Mouse (Mus musculus) stomach, embryonic 16.5 days (tissue): ENCODE results near the gene 4930556J24Rik. TPM values are rescaled to one million over a fixed set of nuclear protein-coding genes. Genes with fewer than 3 reads are reported as not detected.
"Not testable (repeated sequence)": the region's sequence is repeated elsewhere in the genome, so short reads cannot be mapped to it uniquely, and the experiment has no call there.

Experiments used
- ATAC-seq: fragments of 200-750 bp; cut with Nextera tagmentation; 2 replicates; pipeline ENCODE4 v1.8.0; 2017; ENCODE audit warnings: moderate number of reproducible peaks, moderate TSS enrichment; ENCODE audit not compliant: insufficient read depth, low FRiP score
- H3K27ac ChIP-seq: fragments of 300-500 bp; sonication (generic); 2 replicates; pipeline ENCODE4 v1.5.1; 2014; ENCODE audit warnings: low read length
- H3K27me3 ChIP-seq: fragments of 300-500 bp; sonication (generic); 2 replicates; pipeline ENCODE4 v1.6.1; 2014; ENCODE audit warnings: low read length, control low read depth, mixed read lengths; ENCODE audit not compliant: control insufficient read depth, insufficient read depth
- H3K36me3 ChIP-seq: fragments of 300-500 bp; sonication (generic); 2 replicates; pipeline ENCODE4 v1.6.1; 2014; ENCODE audit warnings: low read length; ENCODE audit not compliant: control insufficient read depth, insufficient read depth
- H3K4me1 ChIP-seq: fragments of 300-500 bp; sonication (generic); 2 replicates; pipeline ENCODE4 v1.6.1; 2014; ENCODE audit warnings: low read length, control low read depth, mixed read lengths; ENCODE audit not compliant: control insufficient read depth, insufficient read depth
- H3K4me2 ChIP-seq: fragments of 300-500 bp; sonication (generic); 2 replicates; pipeline ENCODE4 v1.6.1; 2014; ENCODE audit warnings: low read depth, low read length, mixed read lengths
- H3K4me3 ChIP-seq: fragments of 300-500 bp; sonication (generic); replicated peaks from 2 replicates; pipeline ENCODE4 v1.5.1; 2014; ENCODE audit warnings: mild to moderate bottlenecking, low read length
- H3K9ac ChIP-seq: fragments of 300-500 bp; sonication (generic); 2 replicates; pipeline ENCODE4 v1.6.1; 2014; ENCODE audit warnings: low read length
- H3K9me3 ChIP-seq: fragments of 300-500 bp; sonication (generic); replicated peaks from 2 replicates; pipeline ENCODE4 v1.6.1; 2016; ENCODE audit warnings: low read length, control low read depth; ENCODE audit not compliant: control insufficient read depth
- WGBS: fragments of 180-500 bp; shearing (Covaris S2); extraction: QIAGEN DNeasy Blood & Tissue Kit; methylation state at CpG from one replicate; pipeline ENCODE4 v1.1.7; 2014; 5-methylcytosine and 5-hydroxymethylcytosine counted together
- polyA plus RNA-seq: library from polyadenylated mRNA; unstranded; fragments of >200 nt; fragmentation: Nextera tagmentation; extraction: Ambion mirVana; gene quantifications from 2 replicates; pipeline ENCODE4 v1.2.1, GENCODE M21; 2015

The 4930556J24Rik gene
- polyA plus RNA-seq, 1 experiment from 2014 or later = 0.12 TPM

DNA sequence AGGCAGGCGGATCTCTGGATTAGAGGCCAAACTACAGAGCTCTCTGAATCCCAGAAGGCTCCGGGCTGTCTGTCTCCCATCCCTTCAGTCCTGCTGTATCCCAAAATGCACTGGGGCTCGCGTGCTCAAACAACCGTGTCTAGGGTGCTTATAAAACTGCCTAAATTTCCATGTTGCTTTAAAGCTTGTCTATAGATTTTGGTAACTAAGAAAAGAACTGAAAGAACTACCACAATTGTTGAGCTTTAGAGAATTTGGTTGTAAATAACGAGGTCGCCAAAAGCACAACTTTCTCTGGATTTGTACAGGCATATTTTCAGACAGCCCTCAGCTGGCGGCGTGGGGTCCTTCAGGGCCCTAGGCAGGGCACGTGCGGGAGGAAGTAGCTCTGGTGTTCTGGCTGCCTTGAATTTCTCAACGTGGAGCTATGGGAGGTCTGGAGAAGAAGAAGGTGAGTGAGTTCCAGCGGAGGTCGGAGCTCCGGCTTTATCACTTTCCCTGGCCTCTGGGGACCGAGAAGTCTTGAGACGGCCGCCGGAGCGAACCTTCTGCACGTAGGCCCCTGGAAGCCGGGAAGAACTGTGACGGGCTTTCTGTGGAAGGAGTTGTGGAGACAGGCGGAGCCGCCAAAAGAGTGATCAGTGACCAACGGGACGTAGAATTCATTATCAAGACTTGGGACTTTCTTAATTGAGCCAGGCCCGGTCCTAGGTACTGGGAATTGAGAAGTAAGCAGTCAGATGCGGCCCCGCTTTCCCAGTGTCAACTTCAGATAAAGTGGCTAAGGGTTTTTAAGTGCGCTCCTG, 12.8 kb downstream of the 4930556J24Rik start, which contains the start of gene Pes1:
TSS of gene Pes1 (plus strand) at position 366 of the 806 bp plus-strand sequence.
- Histone ChIP-seq H3K4me3 (peak within 1 kb of the TSS; percentile 85), H3K27me3 (no peaks in the 10 kb centered on the region), H3K9me3 (no peaks in the 10 kb centered on the region), H3K4me1 (peaks cover 10% of the 10 kb centered on the region), H3K27ac (peak within 1 kb of the TSS; percentile 55), H3K9ac (peak within 1 kb of the TSS; percentile 89), H3K4me2 (peak within 1 kb of the TSS; percentile 70), H3K36me3 (no peaks in the 10 kb centered on the region)
- ATAC-seq = peak; percentile 92
- WGBS = under 1% methylated on average over 31 of the region's 31 CpGs

DNA sequence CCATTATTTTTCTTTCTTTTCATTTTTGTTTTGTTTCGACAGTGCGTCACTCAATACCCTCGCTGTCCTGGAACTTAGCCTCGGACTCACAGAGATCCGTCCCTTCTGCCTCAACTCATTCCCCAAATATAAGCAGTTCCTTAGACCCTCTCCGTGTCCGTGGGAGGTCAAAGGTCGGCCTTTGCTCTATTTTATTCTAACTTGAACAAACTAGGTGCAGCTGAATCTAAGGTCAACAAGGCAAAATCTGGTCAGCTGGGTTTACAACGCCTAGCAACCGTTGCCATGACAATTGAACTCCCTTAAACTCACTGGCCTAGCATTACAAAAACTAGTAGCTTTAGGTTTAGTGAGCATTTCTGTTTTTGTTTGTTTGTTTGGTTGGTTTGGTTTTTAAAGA, 13.4 kb downstream of the 4930556J24Rik start:
- 78% methylated on average over 10 of the region's 10 CpGs for WGBS
- Histone ChIP-seq H3K4me1 (peaks cover 10% of the 10 kb centered on the region), H3K4me3 (peak overlapping the region; percentile 85), H3K9ac (peak overlapping the region; percentile 89), H3K27ac (peak overlapping the region; percentile 55; the same call in 1 of the 2 replicates), H3K4me2 (peak overlapping the region; percentile 70), H3K9me3 (no peaks in the 10 kb centered on the region), H3K27me3 (no peaks in the 10 kb centered on the region), H3K36me3 (no peaks in the 10 kb centered on the region)
- ATAC-seq = peak; percentile 14; the same call in 1 of the 2 replicates

DNA sequence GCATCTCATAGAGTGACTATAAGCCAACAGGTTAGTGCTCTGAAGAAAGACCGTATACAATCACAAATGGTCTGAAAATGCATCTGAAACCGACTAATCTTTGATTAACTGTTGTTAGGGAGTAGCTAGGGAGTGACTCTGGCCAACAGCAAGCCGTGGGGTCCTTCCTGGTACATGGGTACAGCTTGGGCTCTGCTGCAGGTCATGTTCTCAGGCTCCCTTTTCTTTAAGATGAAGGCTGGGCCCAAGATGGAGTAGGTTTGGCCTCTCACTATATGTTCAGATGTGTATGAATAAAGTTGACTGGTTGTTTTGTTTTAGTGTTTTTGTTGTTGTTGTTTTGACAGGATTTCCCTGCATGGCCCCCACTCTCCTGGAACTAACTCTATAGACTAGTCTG, 14.8 kb downstream of the 4930556J24Rik start:
- Histone ChIP-seq H3K4me2 (no peak overlapping the region), H3K27me3 (no peaks in the 10 kb centered on the region), H3K36me3 (no peaks in the 10 kb centered on the region), H3K4me1 (peaks cover 10% of the 10 kb centered on the region), H3K9me3 (no peaks in the 10 kb centered on the region), H3K4me3 (no peak overlapping the region), H3K9ac (no peak overlapping the region), H3K27ac (no peak overlapping the region)
- 76% methylated on average over 3 of the region's 3 CpGs for WGBS
- no peak for ATAC-seq

DNA sequence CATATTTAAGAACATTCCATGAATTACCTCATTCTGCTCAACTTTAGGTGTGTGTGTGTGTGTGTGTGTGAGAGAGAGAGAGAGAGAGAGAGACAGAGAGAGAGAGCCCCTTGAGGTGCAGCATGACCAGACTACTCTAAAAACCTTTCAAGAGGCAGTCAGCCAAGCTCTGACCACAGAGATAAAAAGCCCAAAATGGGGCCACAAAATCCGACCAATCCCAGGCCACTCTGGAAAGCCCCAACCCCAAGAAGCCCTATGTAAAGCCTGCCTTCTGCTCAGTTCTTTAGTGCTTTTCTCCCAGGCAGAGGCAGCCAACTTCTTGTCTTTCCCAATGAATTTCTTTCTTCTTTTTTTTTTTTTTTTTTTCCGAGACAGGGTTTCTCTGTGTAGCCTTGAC, 15.7 kb downstream of the 4930556J24Rik start:
- Histone ChIP-seq H3K4me3 (no peak overlapping the region), H3K27me3 (no peaks in the 10 kb centered on the region), H3K9ac (no peak overlapping the region), H3K4me1 (peaks cover 10% of the 10 kb centered on the region), H3K27ac (no peak overlapping the region), H3K36me3 (no peaks in the 10 kb centered on the region), H3K4me2 (no peak overlapping the region), H3K9me3 (no peaks in the 10 kb centered on the region)
- no peak for ATAC-seq
- 44% methylated on average over 1 of the region's 2 CpGs for WGBS

DNA sequence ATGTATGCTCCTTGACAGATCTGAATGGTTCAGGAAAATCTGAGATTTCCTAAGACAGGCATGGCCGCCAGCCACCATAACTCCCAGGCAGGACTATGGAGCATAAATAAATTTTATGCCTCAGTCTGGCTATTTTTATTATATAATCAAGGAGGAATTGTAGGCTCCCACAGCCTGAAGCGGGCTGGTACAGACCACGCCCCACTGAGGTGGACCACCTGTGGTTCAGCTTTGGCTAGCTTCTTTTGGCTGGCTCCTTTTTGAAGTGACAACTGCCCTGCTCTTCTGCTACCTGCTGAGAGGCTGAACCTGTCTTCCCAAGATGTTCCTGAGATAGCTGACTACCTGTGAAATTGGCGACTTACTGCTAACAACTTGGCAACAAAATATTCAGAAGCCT, 21.2 kb downstream of the 4930556J24Rik start:
- not testable (repeated sequence) for H3K4me2 ChIP-seq, H3K9me3 ChIP-seq, H3K4me1 ChIP-seq, ATAC-seq, H3K9ac ChIP-seq, H3K36me3 ChIP-seq, H3K27ac ChIP-seq, H3K4me3 ChIP-seq, H3K27me3 ChIP-seq
- WGBS = 80% methylated on average over 4 of the region's 4 CpGs

DNA sequence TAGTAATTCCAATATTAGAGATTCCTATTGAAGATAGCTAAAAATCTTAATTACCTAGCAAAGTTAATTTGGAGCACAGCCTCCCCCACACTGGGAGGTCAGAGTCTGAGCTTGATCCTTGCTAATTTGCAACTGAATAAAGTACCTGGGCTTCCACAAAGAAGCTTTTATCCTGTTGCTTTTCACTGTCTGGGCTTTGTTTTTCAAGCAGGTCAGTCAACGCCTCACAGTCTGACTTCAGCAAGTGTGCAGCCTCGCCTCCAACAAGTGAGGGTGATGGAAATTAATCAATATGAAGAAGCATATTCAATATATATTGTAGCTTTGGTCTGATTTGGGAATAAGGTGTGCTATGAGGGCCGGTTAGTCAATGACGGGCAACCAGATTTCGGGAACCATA, 21.7 kb downstream of the 4930556J24Rik start:
- H3K9ac ChIP-seq, H3K27ac ChIP-seq, H3K4me1 ChIP-seq, H3K4me2 ChIP-seq, H3K27me3 ChIP-seq, H3K4me3 ChIP-seq, H3K36me3 ChIP-seq, ATAC-seq, H3K9me3 ChIP-seq: not testable (repeated sequence)
- WGBS = 81% methylated on average over 5 of the region's 5 CpGs

DNA sequence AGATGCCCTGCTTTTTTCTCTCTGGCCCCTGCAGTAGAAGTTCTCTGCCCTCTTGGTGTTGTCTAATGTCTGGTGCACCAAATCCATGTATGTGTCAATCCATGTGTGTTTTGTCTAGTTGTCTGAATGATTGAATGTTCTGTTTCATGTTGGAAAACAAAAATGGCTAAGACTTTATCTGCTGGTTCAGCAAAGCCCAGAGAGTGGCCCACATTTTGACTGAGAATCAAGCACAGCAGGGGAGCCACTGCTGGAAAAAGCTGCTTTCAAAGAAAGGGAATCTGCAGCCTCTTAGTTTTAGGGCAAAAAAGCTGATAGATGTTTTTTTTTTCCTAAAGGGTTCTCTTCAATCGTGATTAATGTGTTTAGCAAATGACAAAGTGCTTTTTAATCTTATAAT, 30.2 kb downstream of the 4930556J24Rik start:
- Histone ChIP-seq H3K4me3 (no peak overlapping the region), H3K27ac (no peak overlapping the region), H3K9me3 (no peaks in the 10 kb centered on the region), H3K36me3 (no peaks in the 10 kb centered on the region), H3K4me2 (no peak overlapping the region), H3K27me3 (no peaks in the 10 kb centered on the region), H3K4me1 (no peaks in the 10 kb centered on the region), H3K9ac (no peak overlapping the region)
- WGBS = 21% methylated on average over 1 of the region's 1 CpGs
- ATAC-seq = no peak

DNA sequence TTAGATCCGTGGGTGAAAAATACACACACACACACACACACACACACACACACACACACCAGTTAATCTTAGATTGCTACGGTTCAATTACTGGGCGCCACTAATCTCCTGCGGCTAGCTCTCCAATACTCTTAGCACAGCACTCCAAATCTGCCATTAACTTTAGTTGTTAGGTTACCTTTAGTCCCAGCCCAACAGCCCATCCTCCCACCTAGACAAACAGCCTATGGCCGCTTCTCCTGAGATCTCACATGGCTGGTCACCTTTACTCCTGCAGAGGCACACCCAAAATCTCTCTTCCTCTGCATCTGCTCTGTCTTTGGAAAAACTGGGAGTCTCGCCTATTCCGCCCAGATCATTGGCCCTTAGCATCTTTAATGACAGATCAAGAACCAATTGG, 35.2 kb downstream of the 4930556J24Rik start:
- no peak for ATAC-seq

DNA sequence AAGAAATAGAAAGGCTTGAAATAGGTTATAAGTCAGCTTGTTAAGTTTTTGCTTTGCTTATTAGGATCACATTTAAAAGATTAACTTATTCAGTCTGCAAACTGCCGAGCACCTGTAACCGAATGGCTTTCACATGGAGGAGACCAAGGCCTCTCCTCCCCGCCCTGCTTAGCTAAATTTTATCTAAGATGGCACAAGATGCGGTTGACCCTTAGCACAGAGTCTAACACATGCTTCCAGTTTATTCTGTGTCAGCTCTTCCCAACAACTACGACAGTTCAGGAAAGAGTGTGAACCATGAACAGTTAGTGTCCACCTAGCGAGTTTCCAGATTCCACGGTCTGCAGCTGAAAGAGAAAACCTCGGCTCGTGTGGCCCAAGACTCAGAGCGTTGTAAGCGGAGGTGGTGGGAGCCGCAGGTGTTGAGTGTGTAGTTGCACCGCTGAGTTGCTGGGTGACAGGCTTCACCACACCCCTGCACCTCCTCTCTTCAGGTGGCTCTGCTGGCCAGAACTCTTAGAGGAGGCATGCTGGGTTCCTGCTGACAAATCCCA, 39.2 kb downstream of the 4930556J24Rik start:
- no peak overlapping the region for H3K9ac ChIP-seq
- no peaks in the 10 kb centered on the region for H3K27me3 ChIP-seq
- H3K9me3 ChIP-seq = no peaks in the 10 kb centered on the region
- H3K4me2 ChIP-seq = no peak overlapping the region
- H3K36me3 ChIP-seq = no peaks in the 10 kb centered on the region
- no peak overlapping the region for H3K27ac ChIP-seq
- WGBS = 67% methylated on average over 13 of the region's 13 CpGs
- H3K4me1 ChIP-seq = no peaks in the 10 kb centered on the region
- no peak overlapping the region for H3K4me3 ChIP-seq
- no peak for ATAC-seq

More for the DNA sequence above, 35.2 kb downstream of the 4930556J24Rik start:
- 79% methylated on average over 7 of the region's 7 CpGs for WGBS
- Histone ChIP-seq H3K36me3 (no peaks in the 10 kb centered on the region), H3K27ac (no peak overlapping the region), H3K4me3 (no peak overlapping the region), H3K27me3 (no peaks in the 10 kb centered on the region), H3K4me1 (no peaks in the 10 kb centered on the region), H3K9ac (no peak overlapping the region), H3K4me2 (no peak overlapping the region), H3K9me3 (no peaks in the 10 kb centered on the region)
